Mouse (Mus musculus) kidney, postnatal 0 days (tissue): Measurements from ENCODE around the gene D230025D16Rik. TPM values are rescaled to one million over a fixed set of nuclear protein-coding genes. Genes with fewer than 3 reads are reported as not detected.
A peak's percentile ranks its signal among the peaks of the same experiment; 100 is the strongest.

Source experiments
- ATAC-seq: fragments of 200-750 bp; cut with Nextera tagmentation; replicated peaks from 2 replicates; pipeline ENCODE4 v1.8.0; 2017; ENCODE audit warnings: low read depth, moderate number of reproducible peaks, moderate TSS enrichment, moderate library complexity; ENCODE audit not compliant: low FRiP score
- DNase-seq: peaks from one replicate; pipeline ENCODE4 v3.0.0-alpha.2; 2016; ENCODE audit warnings: low spot score
- H3K27ac ChIP-seq: fragments of 300-500 bp; sonication (generic); 2 replicates; pipeline ENCODE4 v1.5.1; 2014; ENCODE audit warnings: mild to moderate bottlenecking
- H3K27me3 ChIP-seq: fragments of 300-500 bp; sonication (generic); 2 replicates; pipeline ENCODE4 v1.6.1; 2014; ENCODE audit warnings: low read length, mixed read lengths; ENCODE audit not compliant: insufficient read depth
- H3K36me3 ChIP-seq: fragments of 300-500 bp; sonication (generic); 2 replicates; pipeline ENCODE4 v1.6.1; 2014; ENCODE audit warnings: low read length, mixed read lengths; ENCODE audit not compliant: insufficient read depth
- H3K4me1 ChIP-seq: fragments of 300-500 bp; sonication (generic); replicated peaks from 2 replicates; pipeline ENCODE4 v1.6.1; 2014; ENCODE audit warnings: antibody characterized with exemption, low read length, mixed read lengths; ENCODE audit not compliant: insufficient read depth
- H3K4me2 ChIP-seq: fragments of 300-500 bp; sonication (generic); 2 replicates; pipeline ENCODE4 v1.6.1; 2014; ENCODE audit warnings: mild to moderate bottlenecking, low read length, moderate library complexity, mixed read lengths
- H3K4me3 ChIP-seq: fragments of 300-500 bp; sonication (generic); replicated peaks from 2 replicates; pipeline ENCODE4 v1.5.1; 2014; ENCODE audit warnings: low read depth, low read length
- H3K9ac ChIP-seq: fragments of 300-500 bp; sonication (generic); 2 replicates; pipeline ENCODE4 v1.6.1; 2014; ENCODE audit warnings: low read depth, low read length
- H3K9me3 ChIP-seq: fragments of 300-500 bp; sonication (generic); replicated peaks from 2 replicates; pipeline ENCODE4 v1.6.1; 2016; ENCODE audit warnings: low read length, inconsistent platforms, mixed read lengths
- CTCF ChIP-seq: IDR thresholded peaks from 2 replicates; pipeline ENCODE4 v1.5.1; 2016; ENCODE audit warnings: antibody characterized with exemption, low read depth, mild to moderate bottlenecking, moderate library complexity
- WGBS: fragments of 180-500 bp; shearing (Covaris S2); extraction: QIAGEN DNeasy Blood & Tissue Kit; methylation state at CpG from one replicate; pipeline ENCODE4 v1.1.7; 2014; 5-methylcytosine and 5-hydroxymethylcytosine counted together
- polyA plus RNA-seq: library from polyadenylated mRNA; unstranded; fragments of >200 nt; fragmentation: Nextera tagmentation; extraction: Ambion mirVana; gene quantifications from 2 replicates; pipeline ENCODE4 v1.2.1, GENCODE M21; 2015

Gene D230025D16Rik
- polyA plus RNA-seq, 1 experiment from 2014 or later: 20.6 TPM

DNA sequence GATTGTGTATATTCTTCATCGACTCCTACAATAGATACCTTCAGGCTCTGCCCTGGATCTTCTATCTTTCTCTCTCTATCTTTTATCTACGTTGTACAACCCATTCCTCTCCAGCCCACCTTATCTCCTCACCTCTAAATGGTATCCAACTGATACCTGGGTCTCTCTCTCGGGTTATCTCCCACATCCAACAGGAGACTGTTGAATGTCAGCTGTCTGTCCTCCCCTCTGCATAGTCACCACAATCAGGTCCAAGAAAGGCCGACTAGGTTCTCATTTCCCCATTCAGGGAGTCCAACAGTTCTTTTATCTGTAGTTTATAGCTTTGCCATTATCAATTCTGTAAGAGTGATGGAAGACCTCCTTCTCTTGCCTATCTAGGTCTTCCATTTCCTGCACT, 57.3 kb downstream of the D230025D16Rik start:
- no peak for TF ChIP-seq CTCF
- no peak for DNase-seq

GRCm38 (mm10) chr8:105283074-105283473, 58.1 kb downstream of the D230025D16Rik start:
- TF ChIP-seq CTCF: peak; percentile 78
- no peak overlapping the region for H3K4me2 ChIP-seq
- H3K4me3 ChIP-seq: no peak overlapping the region
- no peak overlapping the region for H3K9ac ChIP-seq
- ATAC-seq (peak; percentile 37; the same call in 1 of the 2 replicates), DNase-seq (no peak)
- H3K4me1 ChIP-seq: 0 out of 2 replicates have a peak, but pooled peaks cover 2% of the 10 kb centered on the region
- 45% methylated on average over 23 of the region's 23 CpGs for WGBS
- peaks cover 7% of the 10 kb centered on the region for H3K27me3 ChIP-seq
- H3K36me3 ChIP-seq: no peaks in the 10 kb centered on the region; the same call in 1 of the 2 replicates
- no peak overlapping the region for H3K27ac ChIP-seq
- H3K9me3 ChIP-seq: no peaks in the 10 kb centered on the region

More for the DNA sequence above, 57.3 kb downstream of the D230025D16Rik start:
- no peaks in the 10 kb centered on the region for H3K9me3 ChIP-seq
- no peaks in the 10 kb centered on the region; the same call in 1 of the 2 replicates for H3K36me3 ChIP-seq
- no peak for ATAC-seq
- H3K4me3 ChIP-seq: no peak overlapping the region
- H3K4me2 ChIP-seq: no peak overlapping the region
- H3K27me3 ChIP-seq: peaks cover 15% of the 10 kb centered on the region
- H3K9ac ChIP-seq: no peak overlapping the region
- H3K27ac ChIP-seq: no peak overlapping the region
- 88% methylated on average over 4 of the region's 4 CpGs for WGBS
- 0 out of 2 replicates have a peak, but pooled peaks cover 2% of the 10 kb centered on the region for H3K4me1 ChIP-seq

DNA sequence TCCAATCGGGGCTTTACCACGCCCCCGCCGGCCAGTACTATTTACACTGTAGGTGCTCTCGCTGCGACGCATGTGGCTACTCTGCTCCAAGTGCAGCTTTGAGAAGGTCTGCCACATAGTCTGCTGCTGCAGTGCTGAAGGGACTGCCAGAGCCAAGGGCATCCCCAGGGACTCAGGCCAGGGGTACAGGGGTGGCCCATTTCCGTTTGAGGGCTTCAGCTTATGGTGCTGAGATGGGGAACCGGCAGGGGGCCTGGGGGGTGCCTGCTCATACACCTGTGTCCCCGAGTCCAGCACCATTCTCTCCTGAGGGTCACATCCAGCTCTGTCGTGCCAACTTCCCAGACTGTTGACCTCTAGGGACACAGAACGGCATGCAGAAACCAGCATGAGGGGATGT, 60.6 kb downstream of the D230025D16Rik start:
- DNase-seq (no peak), ATAC-seq (no peak)
- Histone ChIP-seq H3K9me3 (no peaks in the 10 kb centered on the region), H3K9ac (no peak overlapping the region), H3K4me1 (peaks cover 17% of the 10 kb centered on the region), H3K4me2 (no peak overlapping the region), H3K36me3 (no peaks in the 10 kb centered on the region; the same call in 1 of the 2 replicates), H3K27me3 (peaks cover 4% of the 10 kb centered on the region; the same call in 1 of the 2 replicates), H3K27ac (no peak overlapping the region), H3K4me3 (no peak overlapping the region)
- TF ChIP-seq CTCF: no peak
- 62% methylated on average over 12 of the region's 12 CpGs for WGBS

DNA sequence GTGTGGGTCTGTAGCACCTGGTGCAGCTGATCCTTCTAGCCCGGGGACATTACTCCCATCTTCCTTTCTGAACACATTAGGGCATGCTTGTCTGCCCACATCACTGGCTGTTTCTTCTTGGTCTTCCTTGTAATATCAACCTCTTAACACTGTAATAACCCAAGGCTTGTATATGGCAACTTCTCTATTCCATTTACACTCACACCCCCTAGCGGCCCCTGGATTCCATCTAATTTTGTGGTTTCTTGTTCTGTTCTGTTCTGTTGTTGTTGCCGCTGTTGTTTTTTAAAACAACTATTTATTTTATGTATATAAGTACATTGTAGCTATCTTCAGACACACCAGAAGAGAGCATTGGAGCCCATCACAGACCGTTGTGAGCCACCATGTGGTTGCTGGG, 62.0 kb downstream of the D230025D16Rik start:
- no peaks in the 10 kb centered on the region for H3K36me3 ChIP-seq
- H3K9me3 ChIP-seq: no peaks in the 10 kb centered on the region
- H3K4me1 ChIP-seq: peaks cover 18% of the 10 kb centered on the region
- no peak overlapping the region for H3K4me3 ChIP-seq
- DNase-seq (no peak), ATAC-seq (no peak)
- peaks cover 4% of the 10 kb centered on the region; the same call in 1 of the 2 replicates for H3K27me3 ChIP-seq
- TF ChIP-seq CTCF: no peak
- H3K9ac ChIP-seq: no peak overlapping the region
- H3K27ac ChIP-seq: no peak overlapping the region
- no peak overlapping the region for H3K4me2 ChIP-seq
- WGBS: 86% methylated on average over 4 of the region's 4 CpGs

DNA sequence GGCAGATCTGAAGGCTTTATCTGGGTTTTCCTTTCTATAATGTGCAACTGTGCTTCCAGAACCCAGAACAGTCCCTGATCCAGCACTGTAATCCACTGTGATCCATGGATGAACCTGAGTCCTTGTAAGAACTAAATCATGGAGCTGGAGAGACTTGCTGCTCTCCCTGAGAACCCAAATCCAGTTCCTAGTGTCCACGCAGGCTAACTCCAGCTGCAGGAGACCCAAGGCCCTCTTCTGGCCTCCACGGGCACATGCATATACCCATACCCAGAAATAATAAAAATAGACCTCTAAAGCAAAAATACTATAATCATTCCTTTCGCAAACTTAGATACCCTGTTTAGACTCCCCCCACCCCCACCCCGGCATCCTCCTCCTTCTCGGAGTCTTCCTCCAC, 63.3 kb downstream of the D230025D16Rik start:
- Histone ChIP-seq H3K4me3 (no peak overlapping the region), H3K36me3 (no peaks in the 10 kb centered on the region), H3K27ac (no peak overlapping the region), H3K27me3 (peaks cover 4% of the 10 kb centered on the region; the same call in 1 of the 2 replicates), H3K4me2 (no peak overlapping the region), H3K9ac (no peak overlapping the region), H3K4me1 (peaks cover 18% of the 10 kb centered on the region), H3K9me3 (no peaks in the 10 kb centered on the region)
- ATAC-seq (no peak), DNase-seq (no peak)
- 86% methylated on average over 5 of the region's 5 CpGs for WGBS
- 0 out of 2 replicates have a peak, but pooled peaks have one; percentile 6 for TF ChIP-seq CTCF

- Histone ChIP-seq H3K4me3 (peak overlapping the region; percentile 49), H3K4me2 (peak overlapping the region; percentile 81), H3K4me1 (peaks cover 18% of the 10 kb centered on the region), H3K27me3 (peaks cover 4% of the 10 kb centered on the region; the same call in 1 of the 2 replicates), H3K9ac (peak overlapping the region; percentile 46; the same call in 1 of the 2 replicates), H3K9me3 (no peaks in the 10 kb centered on the region), H3K27ac (peak overlapping the region; percentile 71), H3K36me3 (no peaks in the 10 kb centered on the region)
- ATAC-seq (peak; percentile 90), DNase-seq (peak; percentile 98)
- peak; percentile 51 for TF ChIP-seq CTCF
- WGBS: under 1% methylated on average over 53 of the region's 53 CpGs
Measured at GRCm38 (mm10) chr8:105288958-105289732, 64.2 kb downstream of the D230025D16Rik start.
